Mouse (Mus musculus): ENCODE data around the gene Wdr37.

Gene Wdr37

DNA sequence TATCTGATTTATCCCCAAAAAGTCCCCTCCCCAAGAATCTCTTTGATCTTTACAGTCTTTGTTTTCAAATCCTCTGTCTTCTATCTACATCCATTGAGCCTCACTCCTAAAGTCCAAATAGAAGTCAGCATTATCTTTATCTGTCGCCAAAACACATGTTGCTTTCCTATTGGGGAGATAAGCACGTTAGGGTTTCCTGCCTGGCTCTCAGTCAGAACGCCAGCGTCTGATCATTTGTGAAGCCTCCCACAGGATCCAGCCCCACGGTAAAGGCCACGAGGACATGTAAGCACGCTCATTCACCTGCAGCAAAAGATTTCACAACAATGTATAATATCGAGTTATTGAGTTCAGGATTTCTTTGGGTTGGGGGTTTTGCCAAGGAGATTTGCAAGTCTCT is 110.8 kb downstream of the Wdr37 start:
- Histone ChIP-seq H3K27me3 (ENCODE audit: control insufficient read depth, insufficient read depth, low read length, poor library complexity, severe bottlenecking) (no peaks in the 10 kb centered on the region), H3K36me3 (ENCODE audit: control insufficient read depth, insufficient read depth, low read length, poor library complexity, severe bottlenecking) (no peaks in the 10 kb centered on the region)
- DNase-seq (ENCODE audit: low read depth, low spot score), result no peak

Data from splenic B cell, adult 2 months (primary cell).